9 mouse cellular contexts compared by ENCODE assay signal in the genomic region with DNA sequence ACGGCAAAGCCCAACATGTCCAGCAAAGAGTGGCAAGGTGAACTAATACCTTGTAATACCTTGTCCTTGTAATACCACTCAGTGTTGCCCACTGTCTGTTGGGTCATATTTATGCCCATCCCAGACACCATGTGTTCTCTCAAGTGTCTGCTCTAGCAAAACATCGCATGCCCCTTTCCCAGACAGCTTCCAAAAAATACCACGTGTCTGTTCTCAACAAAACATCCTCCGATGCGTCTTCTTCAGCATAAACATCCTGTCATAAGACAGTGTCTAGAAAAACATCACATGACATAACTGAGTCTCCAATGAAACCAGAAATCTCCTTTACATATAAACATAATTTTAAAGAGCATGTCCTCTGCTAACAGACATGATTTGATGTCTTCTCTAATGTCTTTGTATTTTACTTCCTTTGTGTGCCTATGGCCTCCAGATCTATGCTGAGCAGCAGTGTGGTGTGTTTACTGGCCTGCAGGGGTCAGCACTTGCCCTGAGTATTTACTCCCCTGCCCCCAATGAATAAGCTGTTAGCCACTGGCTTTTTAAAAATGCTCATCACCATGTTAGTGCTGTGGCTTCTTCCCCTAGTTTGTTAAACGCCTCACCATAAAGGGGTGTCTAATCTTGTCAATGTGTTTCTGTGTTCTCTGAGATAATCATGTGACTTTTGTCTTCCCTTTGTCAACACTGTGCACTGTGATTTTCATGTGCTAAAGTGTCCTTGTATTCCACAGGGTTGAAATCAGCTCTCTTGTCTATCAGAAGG. TPM values are rescaled to one million over a fixed set of nuclear protein-coding genes. Genes with fewer than 3 reads are reported as not detected.
A peak's percentile ranks its signal among the peaks of the same experiment; 100 is the strongest.
DNase-seq lines count a peak whose midpoint lies in the region; ATAC-seq and TF ChIP-seq lines count a peak whose summit lies in the region.
"Not testable (repeated sequence)": the region's sequence is repeated elsewhere in the genome, so short reads cannot be mapped to it uniquely, and the experiment has no call there.
"Had no signal": no experiment of that assay in that cellular context is flagged by ENCODE, and none has a peak within 500 bp of the region (broad histone marks: within the 10 kb centered on the region; RNA-seq: fewer than 3 reads in every experiment).

No protein-coding gene starts in this region.

- not testable (repeated sequence) for H3K27ac ChIP-seq in MEL (ENCODE audit: control insufficient read depth, low read depth, low read length); forebrain, embryonic 12.5 days; layer of hippocampus, adult 2 months

- not testable (repeated sequence) for H3K9me3 ChIP-seq in MEL (replicated peaks; ENCODE audit: insufficient read depth, low read length); forebrain, embryonic 12.5 days; megakaryocyte, embryonic 14.5 days

- H3K9ac ChIP-seq in MEL (ENCODE audit: control insufficient read depth, low read depth, low read length, poor library complexity, severe bottlenecking); forebrain, embryonic 12.5 days: not testable (repeated sequence)

- peak overlapping the region; percentile 15; the same call in 1 of the 2 replicates for H3K4me2 ChIP-seq in forebrain, embryonic 12.5 days

- peak; percentile 27; the same call in 1 of the 2 replicates for ATAC-seq in forebrain, embryonic 12.5 days (ENCODE audit: low FRiP score)

- H3K4me3 ChIP-seq in MEL (ENCODE audit: control insufficient read depth in 1 of 2, insufficient read depth in 1 of 2, low read depth in 2 of 2, low read length in 2 of 2); forebrain, embryonic 12.5 days (replicated peaks); layer of hippocampus, adult 2 months: not testable (repeated sequence)
- H3K4me3 ChIP-seq in megakaryocyte, embryonic 14.5 days (replicated peaks) = peak overlapping the region; percentile 46

- peak; percentile 62 for DNase-seq in MEL (ENCODE audit: low read depth, low spot score)
- peak; percentile 30 for DNase-seq in cerebellum, adult 11-12 months
- DNase-seq in heart, postnatal 4 days = peak; percentile 58
- peak in 1 of 2 experiments; percentile 28 for DNase-seq in layer of hippocampus, adult 2 months (ENCODE audit: low spot score in 2 of 2)
- DNase-seq in retina, embryonic 14.5 days (ENCODE audit: low spot score) = peak; percentile 84
- DNase-seq in thymus, postnatal 36 days = peak; percentile 51 to 69

- TF ChIP-seq POLR2A in MEL (IDR thresholded peaks at IDR 0.05; ENCODE audit: control insufficient read depth in 1 of 2, insufficient read depth in 1 of 2, low read depth in 1 of 2, low read length in 2 of 2, poor library complexity in 1 of 2) = not testable (repeated sequence)

- not testable (repeated sequence) for H3K79me2 ChIP-seq in MEL (ENCODE audit: control insufficient read depth, insufficient read depth, low read length, poor library complexity)

- not testable (repeated sequence) for H3K27me3 ChIP-seq in MEL (ENCODE audit: control insufficient read depth in 1 of 2, insufficient read depth in 2 of 2, low read length in 2 of 2); forebrain, embryonic 12.5 days; megakaryocyte, embryonic 14.5 days (replicated peaks)

- H3K4me1 ChIP-seq in MEL (ENCODE audit: control insufficient read depth in 1 of 2, insufficient read depth in 2 of 2, low read length in 2 of 2); forebrain, embryonic 12.5 days: not testable (repeated sequence)
- H3K4me1 ChIP-seq in megakaryocyte, embryonic 14.5 days = peaks cover 32% of the 10 kb centered on the region

- not testable (repeated sequence) for TF ChIP-seq EP300 in MEL (IDR thresholded peaks at IDR 0.05; ENCODE audit: low read depth in 1 of 2, low read length in 2 of 2)

- peak; percentile 50 for TF ChIP-seq RAD21 in MEL (IDR thresholded peaks at IDR 0.05; ENCODE audit: low read depth, low read length)

- TF ChIP-seq CTCF in MEL (IDR thresholded peaks at IDR 0.05 in 2 of 3, conservative IDR thresholded peaks at IDR 0.05 in 1 of 3; ENCODE audit: control insufficient read depth in 1 of 3, insufficient read depth in 1 of 3, low read depth in 2 of 3, low read length in 3 of 3, poor library complexity in 1 of 3, severe bottlenecking in 1 of 3) = peak; percentile 33 to 62 (median 55); a peak in 5 of 6 replicates
- TF ChIP-seq CTCF in layer of hippocampus, adult 2 months (conservative IDR thresholded peaks at IDR 0.05) = peak; percentile 72

- H3K36me3 ChIP-seq in MEL (ENCODE audit: control insufficient read depth in 1 of 2, insufficient read depth in 2 of 2, low read length in 2 of 2); forebrain, embryonic 12.5 days (replicated peaks); megakaryocyte, embryonic 14.5 days (replicated peaks; ENCODE audit: low read length): not testable (repeated sequence)

- WGBS in forebrain, embryonic 12.5 days = 64% methylated on average over 6 of the region's 6 CpGs

RNA-seq across cellular contexts. Expression of a gene that starts 22.3 kb away (rescaled TPM):
- not detected in 2 replicates for total RNA-seq in MEL (2012; rRNA removed)
- polyA plus RNA-seq in MEL (2012; ENCODE audit: insufficient read depth in 1 of 2, insufficient read length in 2 of 2, low read depth in 1 of 2, low replicate concordance in 2 of 2, missing spikeins in 1 of 2) = not detected
- 0.08 TPM in 1 of 2 replicates, not detected in the other for polyA plus RNA-seq in forebrain, embryonic 12.5 days (2016; fragmentation: Nextera tagmentation; extraction: Ambion mirVana)
- total RNA-seq in heart, postnatal 4 days (2021) = not detected
- not detected for total RNA-seq in layer of hippocampus, adult 2 months (2021)
- not detected in 2 replicates for polyA plus RNA-seq in megakaryocyte, embryonic 14.5 days (2012; ENCODE audit: insufficient read depth, low replicate concordance)

RNA-seq across cellular contexts. Expression of a gene that starts 43.8 kb away (rescaled TPM):
- total RNA-seq in MEL (2012; rRNA removed) = not detected in 2 replicates
- not detected for polyA plus RNA-seq in MEL (2012; ENCODE audit: insufficient read depth in 1 of 2, insufficient read length in 2 of 2, low read depth in 1 of 2, low replicate concordance in 2 of 2, missing spikeins in 1 of 2)
- polyA plus RNA-seq in forebrain, embryonic 12.5 days (2016; fragmentation: Nextera tagmentation; extraction: Ambion mirVana) = not detected in 2 replicates
- total RNA-seq in heart, postnatal 4 days (2021) = not detected
- total RNA-seq in layer of hippocampus, adult 2 months (2021) = not detected
- polyA plus RNA-seq in megakaryocyte, embryonic 14.5 days (2012; ENCODE audit: insufficient read depth, low replicate concordance) = not detected in 2 replicates
- polyA plus RNA-seq: heart, embryonic 10.5 days had no signal

RNA-seq across cellular contexts. Expression of a gene that starts 59.4 kb away (rescaled TPM):
- total RNA-seq in MEL (2012; rRNA removed) = not detected in 2 replicates
- not detected for polyA plus RNA-seq in MEL (2012; ENCODE audit: insufficient read depth in 1 of 2, insufficient read length in 2 of 2, low read depth in 1 of 2, low replicate concordance in 2 of 2, missing spikeins in 1 of 2)
- not detected in 2 replicates for polyA plus RNA-seq in forebrain, embryonic 12.5 days (2016; fragmentation: Nextera tagmentation; extraction: Ambion mirVana)
- not detected for total RNA-seq in heart, postnatal 4 days (2021)
- total RNA-seq in layer of hippocampus, adult 2 months (2021) = not detected
- polyA plus RNA-seq in megakaryocyte, embryonic 14.5 days (2012; ENCODE audit: insufficient read depth, low replicate concordance) = not detected in 2 replicates
- polyA plus RNA-seq: heart, embryonic 10.5 days had no signal

RNA-seq across cellular contexts. Expression of a gene that starts 59.5 kb away (rescaled TPM):
- not detected in 2 replicates for total RNA-seq in MEL (2012; rRNA removed)
- polyA plus RNA-seq in MEL (2012; ENCODE audit: insufficient read depth in 1 of 2, insufficient read length in 2 of 2, low read depth in 1 of 2, low replicate concordance in 2 of 2, missing spikeins in 1 of 2) = not detected
- not detected in 2 replicates for polyA plus RNA-seq in forebrain, embryonic 12.5 days (2016; fragmentation: Nextera tagmentation; extraction: Ambion mirVana)
- total RNA-seq in heart, postnatal 4 days (2021) = not detected
- not detected for total RNA-seq in layer of hippocampus, adult 2 months (2021)
- polyA plus RNA-seq in megakaryocyte, embryonic 14.5 days (2012; ENCODE audit: insufficient read depth, low replicate concordance) = not detected in 2 replicates
- polyA plus RNA-seq: heart, embryonic 10.5 days had no signal
